Mouse (Mus musculus) stomach, postnatal 0 days (tissue): ENCODE data around the gene Ffar4.

ENCODE experiments used
- CTCF ChIP-seq: IDR thresholded peaks from 2 replicates; pipeline ENCODE4 v1.5.1; 2016; ENCODE audit warnings: antibody characterized with exemption, low read depth, mild to moderate bottlenecking, moderate library complexity
- EP300 ChIP-seq: optimal IDR thresholded peaks from 2 replicates; pipeline ENCODE3; 2016; ENCODE audit warnings: antibody characterized with exemption

DNA sequence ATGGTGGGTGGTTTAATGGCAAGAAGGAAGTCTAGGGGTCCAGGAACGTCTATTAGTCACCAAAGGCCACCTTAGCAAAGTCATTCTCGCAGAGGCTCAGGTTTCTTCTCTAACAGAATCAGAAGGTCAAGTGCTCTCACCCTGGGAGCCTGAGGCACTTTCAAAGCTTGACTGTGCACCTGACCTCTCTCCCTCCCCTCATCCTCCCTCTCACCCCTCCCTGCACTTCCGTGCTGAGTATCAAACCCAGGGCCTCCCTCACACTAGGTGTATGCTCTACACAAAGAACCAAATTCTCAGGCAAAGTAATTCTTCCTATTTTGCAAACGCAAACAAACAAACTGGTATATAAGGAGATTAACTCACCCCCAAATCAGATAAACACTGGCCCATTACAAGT is 640 bp upstream of the Ffar4 start:
- TF ChIP-seq CTCF (no peak), EP300 (no peak)
